Mouse (Mus musculus): ENCODE data around the gene Rnf41. TPM values are rescaled to one million over a fixed set of nuclear protein-coding genes. Genes with fewer than 3 reads are reported as not detected.
A peak's percentile ranks its signal among the peaks of the same experiment; 100 is the strongest.

Gene Rnf41
- polyA plus RNA-seq, 1 experiment from 2014 or later = 32.8 TPM

GRCm38 (mm10) chr10:128489380-128489779 is 77.9 kb downstream of the Rnf41 start:
- DNase-seq (peak; percentile 17), ATAC-seq (ENCODE audit: insufficient read depth) (no peak)
- TF ChIP-seq CTCF (IDR thresholded peaks at IDR 0.05; ENCODE audit: low read depth) = no peak
- Histone ChIP-seq H3K27ac (ENCODE audit: low read depth) (peak overlapping the region; percentile 95; the same call in 1 of the 2 replicates), H3K4me2 (no peak overlapping the region), H3K9ac (no peak overlapping the region), H3K27me3 (ENCODE audit: insufficient read depth, low read length) (no peaks in the 10 kb centered on the region), H3K9me3 (ENCODE audit: low read depth, low read length) (no peaks in the 10 kb centered on the region), H3K4me3 (ENCODE audit: low read depth, low read length) (no peak overlapping the region), H3K4me1 (ENCODE audit: insufficient read depth) (peaks cover 7% of the 10 kb centered on the region; the same call in 1 of the 2 replicates), H3K36me3 (ENCODE audit: insufficient read depth) (peaks cover 75% of the 10 kb centered on the region)
- 48% methylated on average over 5 of the region's 5 CpGs for WGBS

GRCm38 (mm10) chr10:128489785-128490184 is 78.3 kb downstream of the Rnf41 start:
- DNase-seq = no peak
- H3K4me3 ChIP-seq (ENCODE audit: low read depth, low read length) = no peak overlapping the region
- peak overlapping the region; percentile 95 for H3K27ac ChIP-seq (ENCODE audit: low read depth)
- no peaks in the 10 kb centered on the region for H3K27me3 ChIP-seq (ENCODE audit: insufficient read depth, low read length)
- no peak overlapping the region for H3K9ac ChIP-seq
- peaks cover 8% of the 10 kb centered on the region for H3K4me1 ChIP-seq (ENCODE audit: insufficient read depth)
- no peak for ATAC-seq (ENCODE audit: insufficient read depth)
- H3K36me3 ChIP-seq (ENCODE audit: insufficient read depth) = peaks cover 71% of the 10 kb centered on the region
- no peak overlapping the region for H3K4me2 ChIP-seq
- TF ChIP-seq CTCF (IDR thresholded peaks at IDR 0.05; ENCODE audit: low read depth) = no peak
- 59% methylated on average over 4 of the region's 4 CpGs for WGBS
- no peaks in the 10 kb centered on the region for H3K9me3 ChIP-seq (ENCODE audit: low read depth, low read length)

GRCm38 (mm10) chr10:128490232-128490631 is 78.8 kb downstream of the Rnf41 start:
- H3K27me3 ChIP-seq (ENCODE audit: insufficient read depth, low read length) = no peaks in the 10 kb centered on the region
- WGBS = 28% methylated on average over 5 of the region's 5 CpGs
- peak overlapping the region; percentile 95 for H3K27ac ChIP-seq (ENCODE audit: low read depth)
- H3K4me3 ChIP-seq (ENCODE audit: low read depth, low read length) = no peak overlapping the region
- no peak for TF ChIP-seq CTCF (IDR thresholded peaks at IDR 0.05; ENCODE audit: low read depth)
- no peaks in the 10 kb centered on the region for H3K9me3 ChIP-seq (ENCODE audit: low read depth, low read length)
- peaks cover 11% of the 10 kb centered on the region for H3K4me1 ChIP-seq (ENCODE audit: insufficient read depth)
- H3K36me3 ChIP-seq (ENCODE audit: insufficient read depth) = peaks cover 69% of the 10 kb centered on the region
- no peak overlapping the region for H3K9ac ChIP-seq
- peak; percentile 54 for DNase-seq
- ATAC-seq (ENCODE audit: insufficient read depth) = no peak
- no peak overlapping the region for H3K4me2 ChIP-seq

- DNase-seq (peak; percentile 4), ATAC-seq (ENCODE audit: insufficient read depth) (no peak)
- no peaks in the 10 kb centered on the region for H3K9me3 ChIP-seq (ENCODE audit: low read depth, low read length)
- H3K4me3 ChIP-seq (ENCODE audit: low read depth, low read length) = peak overlapping the region; percentile 84
- WGBS = 40% methylated on average over 5 of the region's 5 CpGs
- peaks cover 62% of the 10 kb centered on the region for H3K36me3 ChIP-seq (ENCODE audit: insufficient read depth)
- no peaks in the 10 kb centered on the region for H3K27me3 ChIP-seq (ENCODE audit: insufficient read depth, low read length)
- no peak for TF ChIP-seq CTCF (IDR thresholded peaks at IDR 0.05; ENCODE audit: low read depth)
- peaks cover 11% of the 10 kb centered on the region for H3K4me1 ChIP-seq (ENCODE audit: insufficient read depth)
- no peak overlapping the region for H3K9ac ChIP-seq
- peak overlapping the region; percentile 95 for H3K27ac ChIP-seq (ENCODE audit: low read depth)
- peak overlapping the region; percentile 86 for H3K4me2 ChIP-seq
Observed at GRCm38 (mm10) chr10:128490912-128491311, 79.5 kb downstream of the Rnf41 start.

Small RNA genes within 50 kb of the gene (microRNA-seq; reads per million reads assigned to microRNA genes)
- gene Gm25361 (ENCODE audit: borderline number of aligned reads) (not detected), gene Gm26308 (ENCODE audit: borderline number of aligned reads) (not detected), gene Mir6914 (ENCODE audit: borderline number of aligned reads) (not detected), gene Mir6915 (ENCODE audit: borderline number of aligned reads) (not detected), gene Mir8105 (ENCODE audit: borderline number of aligned reads) (not detected)

Other genes with a start within 250 kb of the Rnf41 start
- gene Rbms2, start 231.4 kb upstream of the Rnf41 start, polyA plus RNA-seq (2014; fragmentation: Nextera tagmentation; extraction: Ambion mirVana) = 26.5 and 27.6 TPM in 2 replicates
- gene Gls2, start 217.2 kb upstream of the Rnf41 start, polyA plus RNA-seq (2014; fragmentation: Nextera tagmentation; extraction: Ambion mirVana) = 1.8 and 2.3 TPM in 2 replicates
- 27.3 and 29.9 TPM in 2 replicates for gene Spryd4, start 199.8 kb upstream of the Rnf41 start, polyA plus RNA-seq (2014; fragmentation: Nextera tagmentation; extraction: Ambion mirVana)
- not detected in 2 replicates for gene Mip, start 185.8 kb upstream of the Rnf41 start, polyA plus RNA-seq (2014; fragmentation: Nextera tagmentation; extraction: Ambion mirVana)
- 70.2 and 71.5 TPM in 2 replicates for gene Timeless, start 179.6 kb upstream of the Rnf41 start, polyA plus RNA-seq (2014; fragmentation: Nextera tagmentation; extraction: Ambion mirVana)
- gene Apon, start 157.6 kb upstream of the Rnf41 start, polyA plus RNA-seq (2014; fragmentation: Nextera tagmentation; extraction: Ambion mirVana) = 0.18 and 0.67 TPM in 2 replicates
- not detected in 2 replicates for gene Apof, start 143.0 kb upstream of the Rnf41 start, polyA plus RNA-seq (2014; fragmentation: Nextera tagmentation; extraction: Ambion mirVana)
- 13.1 and 13.8 TPM in 2 replicates for gene Stat2, start 141.1 kb upstream of the Rnf41 start, polyA plus RNA-seq (2014; fragmentation: Nextera tagmentation; extraction: Ambion mirVana)
- 0.17 and 0.41 TPM in 2 replicates for gene Il23a, start 112.9 kb upstream of the Rnf41 start, polyA plus RNA-seq (2014; fragmentation: Nextera tagmentation; extraction: Ambion mirVana)
- gene Pan2, start 108.3 kb upstream of the Rnf41 start, polyA plus RNA-seq (2014; fragmentation: Nextera tagmentation; extraction: Ambion mirVana) = 33.4 and 36.2 TPM in 2 replicates
- gene Cnpy2, start 89.2 kb upstream of the Rnf41 start, polyA plus RNA-seq (2014; fragmentation: Nextera tagmentation; extraction: Ambion mirVana) = 317 and 336 TPM in 2 replicates
- gene Cs, start 73.9 kb upstream of the Rnf41 start, polyA plus RNA-seq (2014; fragmentation: Nextera tagmentation; extraction: Ambion mirVana) = 205 and 211 TPM in 2 replicates
- 12.8 and 14.5 TPM in 2 replicates for gene Coq10a, start 42.7 kb upstream of the Rnf41 start, polyA plus RNA-seq (2014; fragmentation: Nextera tagmentation; extraction: Ambion mirVana)
- 15.8 and 17.0 TPM in 2 replicates for gene Ankrd52, start 34.5 kb upstream of the Rnf41 start, polyA plus RNA-seq (2014; fragmentation: Nextera tagmentation; extraction: Ambion mirVana)
- 0.18 TPM in 1 of 2 replicates, not detected in the other for gene Slc39a5, start 10.4 kb upstream of the Rnf41 start, polyA plus RNA-seq (2014; fragmentation: Nextera tagmentation; extraction: Ambion mirVana)
- 77.1 and 83.1 TPM in 2 replicates for gene Nabp2, start 165 bp upstream of the Rnf41 start, polyA plus RNA-seq (2014; fragmentation: Nextera tagmentation; extraction: Ambion mirVana)
- 81.1 and 89.6 TPM in 2 replicates for gene Smarcc2, start 47.6 kb downstream of the Rnf41 start, polyA plus RNA-seq (2014; fragmentation: Nextera tagmentation; extraction: Ambion mirVana)
- 1,221 and 1,238 TPM in 2 replicates for gene Myl6, start 82.5 kb downstream of the Rnf41 start, polyA plus RNA-seq (2014; fragmentation: Nextera tagmentation; extraction: Ambion mirVana)
- gene Myl6b, start 87.0 kb downstream of the Rnf41 start, polyA plus RNA-seq (2014; fragmentation: Nextera tagmentation; extraction: Ambion mirVana) = 3.0 and 4.4 TPM in 2 replicates
- 21.5 and 23.0 TPM in 2 replicates for gene Esyt1, start 114.2 kb downstream of the Rnf41 start, polyA plus RNA-seq (2014; fragmentation: Nextera tagmentation; extraction: Ambion mirVana)
- gene Zc3h10, start 136.1 kb downstream of the Rnf41 start, polyA plus RNA-seq (2014; fragmentation: Nextera tagmentation; extraction: Ambion mirVana) = 11.0 and 14.5 TPM in 2 replicates
- 4,697 and 4,895 TPM in 2 replicates for gene Rpl41, start 137.6 kb downstream of the Rnf41 start, polyA plus RNA-seq (2014; fragmentation: Nextera tagmentation; extraction: Ambion mirVana)
- gene Pa2g4, start 154.3 kb downstream of the Rnf41 start, polyA plus RNA-seq (2014; fragmentation: Nextera tagmentation; extraction: Ambion mirVana) = 240 and 244 TPM in 2 replicates
- gene Erbb3, start 178.0 kb downstream of the Rnf41 start, polyA plus RNA-seq (2014; fragmentation: Nextera tagmentation; extraction: Ambion mirVana) = 20.2 and 22.9 TPM in 2 replicates
- 1,029 and 1,115 TPM in 2 replicates for gene Rps26, start 215.1 kb downstream of the Rnf41 start, polyA plus RNA-seq (2014; fragmentation: Nextera tagmentation; extraction: Ambion mirVana)
- gene Ikzf4, start 234.3 kb downstream of the Rnf41 start, polyA plus RNA-seq (2014; fragmentation: Nextera tagmentation; extraction: Ambion mirVana) = 2.0 and 3.5 TPM in 2 replicates